Mouse (Mus musculus) ES-E14 (cell line): ENCODE results near the gene Cdkn1b. TPM values are rescaled to one million over a fixed set of nuclear protein-coding genes. Genes with fewer than 3 reads are reported as not detected.

ENCODE experiments used
- DNase-seq: peaks from one replicate; pipeline ENCODE4 v3.0.0-alpha.2; 2013; ENCODE audit warnings: low read depth, low spot score
- H3K27ac ChIP-seq: 2 replicates; pipeline ENCODE4 v1.5.1; 2012; ENCODE audit warnings: low read depth, mild to moderate bottlenecking, low read length, moderate library complexity, mixed read lengths; ENCODE audit not compliant: poor library complexity, insufficient read depth, severe bottlenecking
- H3K36me3 ChIP-seq: 2 replicates; pipeline ENCODE4 v1.6.1; 2012; ENCODE audit warnings: mild to moderate bottlenecking, low read length, moderate library complexity, mixed read lengths; ENCODE audit not compliant: control insufficient read depth, poor library complexity, insufficient read depth, severe bottlenecking
- H3K4me1 ChIP-seq, 2 experiments: fragments of 150-350 bp in 1 of 2; sonication (generic) in 1 of 2; 2 replicates each; pipeline ENCODE4 v1.6.1; 2012; ENCODE audit warnings: low read length in 2 of 2, mild to moderate bottlenecking in 1 of 2, mixed read lengths in 1 of 2; ENCODE audit not compliant: control insufficient read depth in 2 of 2, insufficient read depth in 2 of 2, poor library complexity in 1 of 2
- H3K4me3 ChIP-seq, 2 experiments: fragments of 150-350 bp in 1 of 2; sonication (generic) in 1 of 2; 2 replicates each; pipeline ENCODE4 v1.5.1; 2012; ENCODE audit warnings: low read length in 2 of 2, low read depth in 1 of 2, mild to moderate bottlenecking in 1 of 2, mixed read lengths in 1 of 2; ENCODE audit not compliant: insufficient read depth in 1 of 2, poor library complexity in 1 of 2, severe bottlenecking in 1 of 2
- H3K9ac ChIP-seq: 2 replicates; pipeline ENCODE4 v1.6.1; 2012; ENCODE audit warnings: low read depth, mild to moderate bottlenecking, low read length, mixed read lengths; ENCODE audit not compliant: poor library complexity, insufficient read depth, severe bottlenecking
- H3K9me3 ChIP-seq: fragments of 150-350 bp; sonication (generic); 2 replicates; pipeline ENCODE4 v1.6.1; 2012; ENCODE audit warnings: low read depth, mild to moderate bottlenecking, low read length; ENCODE audit not compliant: control insufficient read depth, insufficient read depth
- CHD2 ChIP-seq: IDR thresholded peaks from 2 replicates; pipeline ENCODE4 v1.6.1; 2014; ENCODE audit warnings: mild to moderate bottlenecking, low read depth, low read length, inconsistent platforms
- HCFC1 ChIP-seq: IDR thresholded peaks from 2 replicates; pipeline ENCODE4 v1.6.1; 2012; ENCODE audit warnings: low read length, inconsistent platforms, borderline replicate concordance; ENCODE audit not compliant: insufficient read depth
- MAFK ChIP-seq: IDR thresholded peaks from 2 replicates; pipeline ENCODE4 v1.6.1; 2014; ENCODE audit warnings: mild to moderate bottlenecking, low read depth, low read length, inconsistent platforms; ENCODE audit not compliant: insufficient read depth
- ZC3H11A ChIP-seq: IDR thresholded peaks from 2 replicates; pipeline ENCODE4 v1.6.1; 2012; ENCODE audit warnings: low read depth, mild to moderate bottlenecking, inconsistent platforms, low read length, borderline replicate concordance
- ZNF384 ChIP-seq: IDR thresholded peaks from 2 replicates; pipeline ENCODE4 v1.6.1; 2012; ENCODE audit warnings: low read depth, low read length, inconsistent platforms
- in situ Hi-C, 2 experiments: fragments of 600-800 bp; cut with MboI; formaldehyde crosslinking; loops; one replicate each; pipeline ENCODE4 v1.15.1; 2025; ENCODE audit warnings: low sequenced_read_pairs in 2 of 2, inconsistent platforms in 1 of 2; ENCODE audit not compliant: unreplicated experiment in 2 of 2
- total RNA-seq: library from RNA; depleted of rRNA; stranded (reverse); fragments of 300-350 nt; gene quantifications from 2 replicates; pipeline ENCODE4 v1.2.3, GENCODE M21; 2012

Gene Cdkn1b
- total RNA-seq, 1 experiment: 10.7 TPM

DNA sequence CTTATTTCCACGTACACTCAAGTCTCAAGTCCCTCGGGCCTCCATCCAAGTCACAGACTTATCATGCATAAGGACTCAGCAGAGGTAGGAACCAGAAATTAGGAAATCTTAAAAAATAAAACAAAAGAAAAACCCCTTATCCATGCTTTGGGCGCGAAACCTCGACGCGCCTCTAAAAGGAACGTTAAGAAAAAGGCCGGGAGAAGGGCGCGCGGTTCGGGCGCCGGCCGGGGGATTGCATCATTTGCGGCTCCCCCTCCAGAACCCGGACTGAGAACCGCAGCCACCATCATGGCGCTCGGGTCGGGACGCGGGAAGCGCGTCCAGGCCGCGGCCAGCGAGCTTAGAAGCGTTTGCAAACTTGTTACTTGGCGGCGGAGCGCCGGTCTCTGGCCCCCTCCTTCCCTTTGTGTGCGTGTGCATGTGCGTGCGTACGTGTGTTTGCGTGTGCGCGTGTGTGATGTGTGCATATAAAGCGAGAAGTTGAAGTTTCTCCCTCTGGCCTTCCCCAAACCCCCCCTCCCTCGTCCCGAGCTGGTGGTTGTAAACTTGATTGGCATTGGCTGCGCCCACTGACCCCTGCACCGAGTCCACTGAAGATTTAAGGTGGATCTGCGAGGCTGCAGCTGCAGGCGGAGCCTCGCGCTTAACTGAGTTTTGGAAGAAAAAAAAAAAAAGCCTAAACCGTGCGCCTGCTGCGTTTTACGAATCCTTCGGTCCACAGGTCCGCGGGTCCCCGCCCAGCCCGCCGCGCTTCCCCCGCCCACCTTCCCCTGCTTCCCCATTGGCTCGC is 8.1 kb downstream of the Cdkn1b start:
- Histone ChIP-seq H3K36me3 (no peaks in the 10 kb centered on the region), H3K4me3 (peak overlapping the region; percentile 79 to 83), H3K9ac (peak overlapping the region; percentile 92), H3K27ac (peak overlapping the region; percentile 97), H3K9me3 (no peaks in the 10 kb centered on the region), H3K4me1 (peaks cover 0 to 2% of the 10 kb centered on the region in 2 experiments; a peak in 2 of 4 replicates)
- in situ Hi-C loops: no loop called here
- DNase-seq: no peak
- TF ChIP-seq HCFC1: peak; percentile 59; the same call in 1 of the 2 replicates
- no peak for TF ChIP-seq CHD2
- no peak for TF ChIP-seq ZC3H11A
- TF ChIP-seq ZNF384: peak; percentile 98

GRCm38 (mm10) chr6:134928889-134929310 is 8.7 kb downstream of the Cdkn1b start:
- DNase-seq: no peak
- Histone ChIP-seq H3K4me3 (peak overlapping the region; percentile 79 to 83), H3K27ac (no peak overlapping the region), H3K9me3 (no peaks in the 10 kb centered on the region), H3K4me1 (peaks cover 0 to 2% of the 10 kb centered on the region in 2 experiments; a peak in 2 of 4 replicates), H3K9ac (peak overlapping the region; percentile 85), H3K36me3 (no peaks in the 10 kb centered on the region)
- in situ Hi-C loops: no loop called here
- peak; percentile 74 for TF ChIP-seq ZNF384
- no peak for TF ChIP-seq HCFC1

DNA sequence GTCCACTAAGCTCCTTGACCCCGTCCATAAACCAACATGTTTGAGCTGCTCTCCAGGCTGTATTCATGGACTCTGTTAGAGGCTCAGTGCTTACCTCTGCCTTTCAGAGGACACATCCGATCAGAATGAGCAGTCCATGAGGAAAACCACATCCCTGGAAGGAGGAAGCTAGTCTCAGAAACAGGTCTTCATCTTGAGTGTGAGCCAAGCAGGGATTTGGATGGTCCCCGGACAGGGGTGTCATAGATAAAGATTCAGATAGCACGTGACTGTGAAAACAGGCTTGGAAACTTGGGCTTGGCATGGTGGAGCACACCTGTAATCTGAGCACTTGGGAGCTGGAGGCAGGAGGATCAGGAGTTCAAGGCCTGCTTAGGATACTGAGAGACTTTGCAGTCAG is 9.7 kb downstream of the Cdkn1b start:
- Histone ChIP-seq H3K27ac (no peak overlapping the region), H3K4me1 (peaks cover 0 to 2% of the 10 kb centered on the region in 2 experiments; a peak in 2 of 4 replicates), H3K4me3 (peak overlapping the region; percentile 26 to 83; a peak in 3 of 4 replicates), H3K9ac (no peak overlapping the region), H3K9me3 (no peaks in the 10 kb centered on the region), H3K36me3 (no peaks in the 10 kb centered on the region)
- in situ Hi-C loops: no loop called here
- DNase-seq: no peak
- TF ChIP-seq HCFC1: no peak
- no peak for TF ChIP-seq ZC3H11A
- TF ChIP-seq MAFK: no peak
- TF ChIP-seq ZNF384: no peak
- no peak for TF ChIP-seq CHD2

- in situ Hi-C loops: no loop called here
- H3K27ac ChIP-seq: no peak overlapping the region
- peaks cover 0 to 2% of the 10 kb centered on the region in 2 experiments; a peak in 2 of 4 replicates for H3K4me1 ChIP-seq
- no peak for DNase-seq
- peak overlapping the region in 1 of 2 experiments; percentile 83; a peak in 3 of 4 replicates for H3K4me3 ChIP-seq
- H3K9me3 ChIP-seq: no peaks in the 10 kb centered on the region
- TF ChIP-seq MAFK (no peak), ZNF384 (no peak), ZC3H11A (no peak), HCFC1 (no peak), CHD2 (no peak)
- H3K36me3 ChIP-seq: no peaks in the 10 kb centered on the region
- no peak overlapping the region for H3K9ac ChIP-seq
Observed at GRCm38 (mm10) chr6:134930383-134930782, 10.2 kb downstream of the Cdkn1b start.
